Mouse (Mus musculus): ENCODE results near the gene Cyp26b1. TPM values are rescaled to one million over a fixed set of nuclear protein-coding genes. Genes with fewer than 3 reads are reported as not detected.
A peak's percentile ranks its signal among the peaks of the same experiment; 100 is the strongest.

Cyp26b1 gene
- total and polyA plus RNA-seq, 2 experiments from 2014 or later, result 33.1 to 90.5 TPM

DNA sequence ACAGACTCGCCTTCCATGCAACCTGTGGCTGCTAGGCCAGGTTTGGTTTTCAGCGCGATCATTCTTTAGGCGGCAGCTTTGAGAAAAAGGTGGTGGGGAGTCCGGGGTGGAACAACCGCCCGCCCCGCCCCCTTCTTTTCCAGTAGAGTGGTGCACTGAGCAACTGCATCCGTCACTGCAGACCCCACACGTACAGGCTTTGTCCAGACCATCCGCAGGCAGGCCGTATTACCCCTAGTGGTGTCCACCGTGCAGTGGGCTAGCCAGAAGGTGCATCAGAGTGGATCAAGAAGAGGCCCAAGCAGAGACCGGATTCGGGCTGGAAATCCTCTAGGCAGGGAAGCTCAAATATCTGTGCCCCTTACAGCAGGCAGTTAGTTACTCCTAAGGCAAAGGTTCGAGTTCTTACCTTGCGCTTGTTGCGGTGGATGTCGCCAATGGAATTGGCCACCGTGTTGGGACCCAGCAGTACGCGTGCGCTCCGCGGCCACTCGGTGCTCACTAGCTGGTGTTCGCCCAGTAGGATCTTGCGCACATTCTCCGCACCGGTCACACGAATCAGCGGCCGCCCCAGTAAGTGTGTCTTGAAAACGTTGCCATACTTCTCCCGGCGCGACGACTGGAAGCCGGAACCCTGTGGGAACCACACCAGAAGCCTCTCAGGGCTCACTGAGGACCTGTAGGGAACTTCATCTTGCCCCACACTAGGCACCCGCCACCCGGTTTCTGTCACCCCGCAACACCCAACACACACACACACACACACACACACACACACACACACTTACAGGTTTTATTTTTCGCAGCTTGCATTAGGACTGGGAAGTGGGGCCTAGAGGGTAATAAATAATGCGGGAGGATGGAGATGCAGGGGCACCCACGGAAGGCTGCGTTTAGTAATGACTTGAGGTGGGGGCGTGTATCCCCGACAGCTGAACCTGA lies 9.6 kb downstream of the Cyp26b1 start:
- Histone ChIP-seq H3K27ac (peak overlapping the region; percentile 54), H3K4me2 (ENCODE audit: low read depth, low read length) (peak overlapping the region; percentile 88), H3K4me3 (ENCODE audit: low read length) (peak overlapping the region; percentile 48), H3K36me3 (ENCODE audit: insufficient read depth, low read length) (no peaks in the 10 kb centered on the region), H3K9ac (replicated peaks; ENCODE audit: low read length) (peak overlapping the region; percentile 45; the same call in 1 of the 2 replicates), H3K27me3 (ENCODE audit: insufficient read depth, low read length) (peaks cover 40% of the 10 kb centered on the region), H3K4me1 (ENCODE audit: insufficient read depth, low read length) (peaks cover 34% of the 10 kb centered on the region), H3K9me3 (ENCODE audit: low read length) (no peaks in the 10 kb centered on the region)
- DNase-seq (ENCODE audit: low spot score) (no peak), ATAC-seq (peak; percentile 44)
- TF ChIP-seq CTCF (IDR thresholded peaks at IDR 0.05; ENCODE audit: low read depth), result peak; percentile 21; the same call in 1 of the 2 replicates
- 2% methylated on average over 48 of the region's 48 CpGs for WGBS

DNA sequence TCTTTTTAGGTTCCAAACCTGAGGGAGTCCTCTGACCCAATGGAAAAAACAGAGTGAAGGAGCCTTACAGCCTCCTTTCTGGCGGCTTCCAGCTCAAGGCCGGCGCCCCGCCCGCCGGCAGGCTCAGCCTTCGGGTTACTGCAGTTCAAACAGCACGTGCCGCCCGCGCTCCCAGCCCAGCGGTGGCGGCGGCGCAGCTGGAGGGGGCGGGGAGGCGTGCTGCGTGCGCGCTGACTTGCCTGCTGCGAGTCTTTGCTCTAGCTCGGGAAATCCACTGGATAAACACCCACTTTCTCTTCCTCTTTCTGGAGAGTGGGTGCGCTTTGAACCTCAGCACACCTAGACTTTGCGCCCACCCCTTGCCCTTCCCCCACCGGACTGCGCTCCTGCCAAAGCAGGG lies 10.3 kb downstream of the Cyp26b1 start:
- peak overlapping the region; percentile 54 for H3K27ac ChIP-seq
- no peaks in the 10 kb centered on the region for H3K9me3 ChIP-seq (ENCODE audit: low read length)
- H3K27me3 ChIP-seq (ENCODE audit: insufficient read depth, low read length), result peaks cover 33% of the 10 kb centered on the region
- ATAC-seq (peak; percentile 25), DNase-seq (ENCODE audit: low spot score) (peak; percentile 72)
- H3K9ac ChIP-seq (replicated peaks; ENCODE audit: low read length), result 0 out of 2 replicates have a peak overlapping the region, but pooled peaks have one; percentile 3
- H3K4me2 ChIP-seq (ENCODE audit: low read depth, low read length), result peak overlapping the region; percentile 88
- H3K4me3 ChIP-seq (ENCODE audit: low read length), result peak overlapping the region; percentile 48
- peaks cover 32% of the 10 kb centered on the region for H3K4me1 ChIP-seq (ENCODE audit: insufficient read depth, low read length)
- TF ChIP-seq CTCF (IDR thresholded peaks at IDR 0.05; ENCODE audit: low read depth), result no peak
- H3K36me3 ChIP-seq (ENCODE audit: insufficient read depth, low read length), result no peaks in the 10 kb centered on the region
- under 1% methylated on average over 25 of the region's 26 CpGs for WGBS

DNA sequence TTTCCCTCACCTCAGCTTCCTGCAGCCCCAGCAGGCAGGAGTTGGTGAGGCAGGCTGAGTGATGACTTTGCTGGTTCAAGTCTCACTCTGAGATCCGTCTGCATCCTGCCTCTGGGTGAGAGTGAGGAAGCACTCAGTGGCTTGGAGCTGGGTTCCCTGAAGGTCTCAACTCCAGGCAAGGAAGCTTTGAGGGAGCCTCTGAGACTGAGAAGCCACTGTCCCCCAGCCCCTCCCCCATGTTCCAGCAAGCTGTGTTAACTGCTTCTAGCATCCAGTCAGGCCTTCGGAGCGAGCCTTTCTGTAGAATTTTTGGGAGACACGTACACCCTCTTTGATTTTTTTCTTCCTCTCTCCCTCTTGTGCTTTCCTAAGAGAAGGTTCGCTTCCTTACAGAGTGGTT lies 10.9 kb downstream of the Cyp26b1 start:
- TF ChIP-seq CTCF (IDR thresholded peaks at IDR 0.05; ENCODE audit: low read depth), result no peak
- Histone ChIP-seq H3K4me1 (ENCODE audit: insufficient read depth, low read length) (peaks cover 29% of the 10 kb centered on the region), H3K36me3 (ENCODE audit: insufficient read depth, low read length) (no peaks in the 10 kb centered on the region), H3K9me3 (ENCODE audit: low read length) (no peaks in the 10 kb centered on the region), H3K27ac (0 out of 2 replicates have a peak overlapping the region, but pooled peaks have one; percentile 54), H3K4me3 (ENCODE audit: low read length) (peak overlapping the region; percentile 48; the same call in 1 of the 2 replicates), H3K27me3 (ENCODE audit: insufficient read depth, low read length) (peaks cover 27% of the 10 kb centered on the region), H3K4me2 (ENCODE audit: low read depth, low read length) (peak overlapping the region; percentile 88), H3K9ac (replicated peaks; ENCODE audit: low read length) (no peak overlapping the region)
- DNase-seq (ENCODE audit: low spot score), result no peak
- WGBS, result 40% methylated on average over 5 of the region's 5 CpGs
- no peak for ATAC-seq

DNA sequence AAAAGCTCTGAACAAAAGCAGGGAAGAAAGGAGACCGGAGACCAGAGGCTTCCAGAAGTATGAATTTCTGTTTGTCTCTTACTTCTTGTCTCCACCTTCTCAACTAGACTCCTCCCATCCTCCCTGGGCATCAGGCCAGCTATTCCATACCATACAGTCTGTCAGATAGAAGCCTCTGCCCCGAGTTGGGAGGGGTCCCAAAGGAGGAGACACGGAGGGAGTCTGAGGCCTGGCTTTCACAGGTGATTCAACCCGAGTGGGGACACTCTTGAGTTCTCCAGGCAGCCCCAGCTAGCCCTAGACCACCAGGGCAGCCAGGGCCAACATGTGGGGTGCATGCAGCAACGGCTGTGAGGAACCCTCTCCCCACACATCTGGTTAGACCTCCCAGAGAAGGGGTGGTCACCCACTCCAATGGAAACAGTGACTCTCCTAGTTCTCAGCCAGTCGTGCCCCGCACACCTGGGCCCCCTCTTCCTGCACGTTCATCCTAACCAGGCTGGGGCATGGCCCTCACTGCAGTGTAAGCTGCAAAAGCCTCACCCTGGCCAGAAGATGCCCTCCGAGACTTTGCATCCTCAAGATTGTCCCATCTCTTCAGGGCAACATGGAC lies 11.8 kb downstream of the Cyp26b1 start:
- H3K9ac ChIP-seq (replicated peaks; ENCODE audit: low read length), result no peak overlapping the region
- 50% methylated on average over 9 of the region's 9 CpGs for WGBS
- H3K4me2 ChIP-seq (ENCODE audit: low read depth, low read length), result no peak overlapping the region

DNA sequence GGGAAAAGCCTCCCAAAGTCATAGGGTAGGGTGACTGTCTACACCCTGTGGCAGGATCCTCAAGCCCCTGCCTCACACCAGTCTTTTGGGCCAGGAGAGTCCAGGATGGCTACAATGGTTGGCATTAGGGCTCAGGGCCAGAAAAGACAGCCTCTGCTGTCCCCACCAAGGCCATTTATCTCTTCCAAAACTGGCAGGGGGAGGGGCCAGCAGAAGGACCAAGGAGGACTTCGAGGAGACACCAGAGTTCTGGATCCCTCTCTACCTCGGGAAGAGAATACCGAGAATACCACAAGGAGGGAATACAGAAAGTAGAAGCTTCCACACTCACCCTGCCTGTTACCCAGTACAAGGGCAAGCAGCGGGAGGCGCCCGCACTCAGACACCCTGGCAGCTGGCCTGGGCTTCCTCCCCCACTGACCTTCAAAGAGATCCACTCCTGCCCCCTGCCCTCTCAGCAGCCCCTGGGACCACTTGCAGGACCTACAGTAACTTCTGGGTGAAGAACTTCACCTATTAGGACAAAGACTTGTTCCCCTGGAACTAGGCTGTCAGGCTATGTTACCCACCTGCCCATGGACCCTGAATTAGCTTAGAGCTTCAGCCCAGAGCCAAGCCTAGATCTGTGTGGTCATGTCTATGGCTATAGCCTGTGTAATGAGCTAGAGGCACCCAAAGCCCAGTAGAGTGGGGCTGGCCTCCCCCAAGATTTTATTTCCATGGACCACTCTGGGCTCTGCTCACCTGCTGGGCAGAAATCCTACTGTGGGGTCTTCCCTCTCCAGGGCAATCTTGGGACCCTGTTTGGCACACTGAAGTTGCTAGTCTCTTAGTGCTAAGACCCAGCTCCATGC lies 12.5 kb downstream of the Cyp26b1 start:
- 44% methylated on average over 6 of the region's 6 CpGs for whole genome bisulfite sequencing
- ATAC-seq (no peak), DNase-seq (ENCODE audit: low spot score) (no peak)
- no peaks in the 10 kb centered on the region for H3K9me3 ChIP-seq (ENCODE audit: low read length)
- H3K27me3 ChIP-seq (ENCODE audit: insufficient read depth, low read length), result peaks cover 23% of the 10 kb centered on the region
- no peak overlapping the region for H3K4me2 ChIP-seq (ENCODE audit: low read depth, low read length)
- no peak overlapping the region for H3K27ac ChIP-seq
- no peaks in the 10 kb centered on the region for H3K36me3 ChIP-seq (ENCODE audit: insufficient read depth, low read length)
- peaks cover 27% of the 10 kb centered on the region for H3K4me1 ChIP-seq (ENCODE audit: insufficient read depth, low read length)
- H3K4me3 ChIP-seq (ENCODE audit: low read length), result no peak overlapping the region
- no peak overlapping the region for H3K9ac ChIP-seq (replicated peaks; ENCODE audit: low read length)
- TF ChIP-seq CTCF (IDR thresholded peaks at IDR 0.05; ENCODE audit: low read depth), result no peak

More for the DNA sequence above, 11.8 kb downstream of the Cyp26b1 start:
- peaks cover 27% of the 10 kb centered on the region for H3K4me1 ChIP-seq (ENCODE audit: insufficient read depth, low read length)
- no peak overlapping the region for H3K27ac ChIP-seq
- no peak overlapping the region for H3K4me3 ChIP-seq (ENCODE audit: low read length)
- H3K27me3 ChIP-seq (ENCODE audit: insufficient read depth, low read length), result peaks cover 20% of the 10 kb centered on the region
- no peaks in the 10 kb centered on the region for H3K9me3 ChIP-seq (ENCODE audit: low read length)
- ATAC-seq (no peak), DNase-seq (ENCODE audit: low spot score) (no peak)
- no peak for TF ChIP-seq CTCF (IDR thresholded peaks at IDR 0.05; ENCODE audit: low read depth)
- no peaks in the 10 kb centered on the region for H3K36me3 ChIP-seq (ENCODE audit: insufficient read depth, low read length)

DNA sequence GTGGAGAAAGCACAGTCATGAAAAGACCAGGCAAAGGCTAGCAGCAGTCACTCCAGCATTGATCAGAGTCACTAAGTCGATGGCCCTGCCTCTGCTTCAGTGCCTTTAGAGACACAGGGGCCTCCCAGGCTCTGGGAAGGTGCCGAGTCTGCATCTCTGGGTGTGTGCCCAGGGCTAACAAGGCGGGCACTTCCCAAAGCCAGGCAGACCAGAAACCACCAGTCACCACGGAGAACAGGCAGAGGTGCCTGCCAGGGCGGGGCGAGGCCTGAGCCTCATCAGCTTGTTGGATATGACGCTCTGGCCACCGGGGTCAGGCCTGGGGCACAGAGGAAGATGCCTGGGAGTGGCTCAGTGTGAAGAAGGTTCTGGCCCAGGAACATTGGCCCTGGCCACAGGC lies 14.2 kb downstream of the Cyp26b1 start:
- peaks cover 13% of the 10 kb centered on the region for H3K27me3 ChIP-seq (ENCODE audit: insufficient read depth, low read length)

More for the DNA sequence above, 14.2 kb downstream of the Cyp26b1 start:
- Histone ChIP-seq H3K9ac (replicated peaks; ENCODE audit: low read length) (no peak overlapping the region), H3K9me3 (ENCODE audit: low read length) (no peaks in the 10 kb centered on the region), H3K36me3 (ENCODE audit: insufficient read depth, low read length) (no peaks in the 10 kb centered on the region), H3K4me3 (ENCODE audit: low read length) (no peak overlapping the region), H3K4me1 (ENCODE audit: insufficient read depth, low read length) (peaks cover 12% of the 10 kb centered on the region; the same call in 1 of the 2 replicates), H3K27ac (no peak overlapping the region), H3K4me2 (ENCODE audit: low read depth, low read length) (no peak overlapping the region)
- WGBS, result 53% methylated on average over 8 of the region's 8 CpGs
- DNase-seq (ENCODE audit: low spot score), result no peak
- no peak for TF ChIP-seq CTCF (IDR thresholded peaks at IDR 0.05; ENCODE audit: low read depth)
- no peak for ATAC-seq
